In genomic region chr13:111954520-111954884, GRCm38 (mm10) we compare ENCODE assay signal across 10 mouse cellular contexts.
DNase-seq lines count a peak whose midpoint lies in the region; ATAC-seq lines count a peak whose summit lies in the region.
"Had no signal": no experiment of that assay in that cellular context is flagged by ENCODE, and none has a peak within 500 bp of the region (broad histone marks: within the 10 kb centered on the region; RNA-seq: fewer than 3 reads in every experiment).

No protein-coding gene starts in this region.

- H3K9ac ChIP-seq in limb, embryonic 13.5 days = no peak overlapping the region

- peaks cover 15% of the 10 kb centered on the region for H3K4me1 ChIP-seq in embryonic facial prominence, embryonic 10.5 days
- peaks cover 16% of the 10 kb centered on the region for H3K4me1 ChIP-seq in limb, embryonic 13.5 days

- ATAC-seq in limb, embryonic 13.5 days (ENCODE audit: low FRiP score, low read depth) = no peak
- ATAC-seq: hindbrain, postnatal 0 days had no signal

- DNase-seq in adrenal gland, postnatal 36 days = peak; percentile 23 to 41
- no peak for DNase-seq in adrenal gland, postnatal 25 days
- DNase-seq in embryonic facial prominence, embryonic 10.5 days (ENCODE audit: low spot score) = peak; percentile 27
- peak; percentile 62 to 74 for DNase-seq in heart, postnatal 10 days
- no peak for DNase-seq in left cerebral cortex, adult 9 months (ENCODE audit: low spot score in 2 of 2)
- DNase-seq in urinary bladder, postnatal 25 days (ENCODE audit: low spot score) = no peak
- DNase-seq in thymus, postnatal 36 days = no peak
- DNase-seq: B cell, adult 2 months had no signal

- peak overlapping the region; percentile 63 for H3K27ac ChIP-seq in embryonic facial prominence, embryonic 10.5 days (replicated peaks)
- peak overlapping the region; percentile 44; the same call in 1 of the 2 replicates for H3K27ac ChIP-seq in limb, embryonic 13.5 days
- H3K27ac ChIP-seq: hindbrain, postnatal 0 days had no signal

- peak overlapping the region; percentile 23 for H3K4me2 ChIP-seq in limb, embryonic 13.5 days (replicated peaks)

- no peaks in the 10 kb centered on the region for H3K27me3 ChIP-seq in embryonic facial prominence, embryonic 10.5 days (replicated peaks; ENCODE audit: low read depth, poor library complexity, severe bottlenecking)
- H3K27me3 ChIP-seq in limb, embryonic 13.5 days = no peaks in the 10 kb centered on the region

- intact Hi-C loops in heart, postnatal 10 days (cut with DNase I) = loop anchor here (1.0 kb wide), 1 partner anchor 130 kb away; no protein-coding TSS in a partner anchor

- no peaks in the 10 kb centered on the region for H3K9me3 ChIP-seq in embryonic facial prominence, embryonic 10.5 days
- H3K9me3 ChIP-seq in limb, embryonic 13.5 days = no peaks in the 10 kb centered on the region

- H3K36me3 ChIP-seq in embryonic facial prominence, embryonic 10.5 days (replicated peaks) = no peaks in the 10 kb centered on the region
- H3K36me3 ChIP-seq in limb, embryonic 13.5 days = no peaks in the 10 kb centered on the region

- H3K4me3 ChIP-seq in embryonic facial prominence, embryonic 10.5 days = no peak overlapping the region
- H3K4me3 ChIP-seq in limb, embryonic 13.5 days = no peak overlapping the region

- 19% methylated on average over 6 of the region's 6 CpGs for WGBS in embryonic facial prominence, embryonic 10.5 days
- WGBS in limb, embryonic 13.5 days = 12% methylated on average over 6 of the region's 6 CpGs

Comparison
In these comparisons a context has a peak if more than half of its experiments do, and no peak if none do; other contexts are left out.
1. DNase-seq: peak in adrenal gland, postnatal 36 days (2 of 2), embryonic facial prominence, embryonic 10.5 days (single experiment) and heart, postnatal 10 days (2 of 2); none in adrenal gland, postnatal 25 days (single experiment), left cerebral cortex, adult 9 months (0 of 2), urinary bladder, postnatal 25 days (single experiment) and thymus, postnatal 36 days (0 of 2).